In the genomic region with DNA sequence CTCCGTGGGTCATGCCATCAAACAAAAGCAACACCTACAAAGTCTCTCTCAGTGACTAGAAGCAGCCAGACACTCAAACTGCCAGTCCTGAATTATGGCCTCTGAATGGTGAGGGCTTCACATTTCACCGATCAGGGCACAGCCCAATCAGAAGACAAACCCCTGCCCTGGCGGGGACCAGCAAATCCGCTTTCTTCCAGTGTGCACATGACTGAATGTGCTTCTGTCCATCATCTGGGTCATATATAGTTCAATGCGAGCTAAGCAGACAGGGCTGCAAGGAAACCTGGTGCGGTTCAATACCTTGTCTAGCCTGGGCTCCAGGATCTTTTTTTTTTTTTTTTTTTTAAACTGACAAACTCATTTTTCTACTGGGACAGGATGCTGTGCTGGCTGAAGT, we compare ENCODE assay signal across 8 mouse cellular contexts.
DNase-seq lines count a peak whose midpoint lies in the region; ATAC-seq lines count a peak whose summit lies in the region.

No protein-coding gene starts in this region.

- peak overlapping the region; percentile 99 for H3K27ac ChIP-seq in embryonic facial prominence, embryonic 12.5 days
- peak overlapping the region; percentile 93 for H3K27ac ChIP-seq in heart, embryonic 10.5 days
- peak overlapping the region; percentile 74; the same call in 1 of the 2 replicates for H3K27ac ChIP-seq in liver, embryonic 15.5 days (replicated peaks)
- peak overlapping the region; percentile 97 for H3K27ac ChIP-seq in neural tube, embryonic 11.5 days (ENCODE audit: low read depth, low read length)

- 4% methylated on average over 6 of the region's 6 CpGs for WGBS in embryonic facial prominence, embryonic 12.5 days
- 36% methylated on average over 6 of the region's 6 CpGs for WGBS in heart, embryonic 10.5 days
- 20% methylated on average over 6 of the region's 6 CpGs for WGBS in liver, embryonic 15.5 days (ENCODE audit: insufficient replicate concordance)
- 5% methylated on average over 6 of the region's 6 CpGs for WGBS in neural tube, embryonic 11.5 days

- H3K27me3 ChIP-seq in embryonic facial prominence, embryonic 12.5 days, result no peaks in the 10 kb centered on the region
- H3K27me3 ChIP-seq in heart, embryonic 10.5 days (ENCODE audit: insufficient read depth, poor library complexity, severe bottlenecking), result no peaks in the 10 kb centered on the region
- H3K27me3 ChIP-seq in liver, embryonic 15.5 days, result no peaks in the 10 kb centered on the region
- H3K27me3 ChIP-seq in neural tube, embryonic 11.5 days (ENCODE audit: control insufficient read depth, insufficient read depth, low read length), result no peaks in the 10 kb centered on the region

- H3K9me3 ChIP-seq in embryonic facial prominence, embryonic 12.5 days, result no peaks in the 10 kb centered on the region
- H3K9me3 ChIP-seq in heart, embryonic 10.5 days, result no peaks in the 10 kb centered on the region
- H3K9me3 ChIP-seq in liver, embryonic 15.5 days (replicated peaks), result no peaks in the 10 kb centered on the region
- no peaks in the 10 kb centered on the region for H3K9me3 ChIP-seq in neural tube, embryonic 11.5 days (ENCODE audit: control insufficient read depth, low read length)

- H3K36me3 ChIP-seq in embryonic facial prominence, embryonic 12.5 days, result no peaks in the 10 kb centered on the region
- H3K36me3 ChIP-seq in heart, embryonic 10.5 days, result no peaks in the 10 kb centered on the region
- no peaks in the 10 kb centered on the region for H3K36me3 ChIP-seq in liver, embryonic 15.5 days (replicated peaks)
- H3K36me3 ChIP-seq in neural tube, embryonic 11.5 days (ENCODE audit: control insufficient read depth, insufficient read depth, low read length), result no peaks in the 10 kb centered on the region

- peak overlapping the region; percentile 50 for H3K4me2 ChIP-seq in embryonic facial prominence, embryonic 12.5 days (replicated peaks)
- H3K4me2 ChIP-seq in liver, embryonic 15.5 days, result peak overlapping the region; percentile 78
- peak overlapping the region; percentile 51 for H3K4me2 ChIP-seq in neural tube, embryonic 11.5 days (ENCODE audit: low read depth)

- H3K4me3 ChIP-seq in embryonic facial prominence, embryonic 12.5 days, result peak overlapping the region; percentile 68
- peak overlapping the region; percentile 60 for H3K4me3 ChIP-seq in heart, embryonic 10.5 days
- peak overlapping the region; percentile 60 for H3K4me3 ChIP-seq in liver, embryonic 15.5 days (replicated peaks)
- H3K4me3 ChIP-seq in neural tube, embryonic 11.5 days (ENCODE audit: low read depth, low read length), result peak overlapping the region; percentile 48

- 0 out of 2 replicates have a peak, but pooled peaks cover 12% of the 10 kb centered on the region for H3K4me1 ChIP-seq in embryonic facial prominence, embryonic 12.5 days
- H3K4me1 ChIP-seq in heart, embryonic 10.5 days, result peaks cover 5% of the 10 kb centered on the region; the same call in 1 of the 2 replicates
- peaks cover 23% of the 10 kb centered on the region for H3K4me1 ChIP-seq in liver, embryonic 15.5 days (replicated peaks)
- no peaks in the 10 kb centered on the region; the same call in 1 of the 2 replicates for H3K4me1 ChIP-seq in neural tube, embryonic 11.5 days (ENCODE audit: control insufficient read depth, insufficient read depth, low read length)

- peak overlapping the region; percentile 85; the same call in 1 of the 2 replicates for H3K9ac ChIP-seq in embryonic facial prominence, embryonic 12.5 days
- H3K9ac ChIP-seq in liver, embryonic 15.5 days, result 0 out of 2 replicates have a peak overlapping the region, but pooled peaks have one; percentile 58
- H3K9ac ChIP-seq in neural tube, embryonic 11.5 days (ENCODE audit: low read length), result peak overlapping the region; percentile 79

- DNase-seq in CD4-positive helper T cell, adult 2 months (ENCODE audit: low read depth, low spot score), result peak; percentile 17
- peak; percentile 33 for DNase-seq in adrenal gland, postnatal 25 days
- peak; percentile 91 for DNase-seq in heart, embryonic 10.5 days (ENCODE audit: low spot score)
- DNase-seq in kidney, adult 9 months, result peak; percentile 63
- peak; percentile 87 for DNase-seq in neural tube, embryonic 11.5 days (ENCODE audit: low spot score)
- peak; percentile 19 to 39 for DNase-seq in thymus, adult 18-20 months

- peak; percentile 97 for ATAC-seq in embryonic facial prominence, embryonic 12.5 days (ENCODE audit: insufficient number of reproducible peaks, insufficient read depth, low FRiP score, low TSS enrichment)
- ATAC-seq in liver, embryonic 15.5 days (ENCODE audit: insufficient read depth), result peak; percentile 60
- ATAC-seq in neural tube, embryonic 11.5 days (ENCODE audit: insufficient read depth, low FRiP score, low TSS enrichment), result peak; percentile 94

Comparison
In these comparisons a context has a peak if more than half of its experiments do, and no peak if none do; other contexts are left out.
1. Peak in every context shown above with its lines: DNase-seq, ATAC-seq, H3K4me3 ChIP-seq and H3K27ac ChIP-seq.
2. DNase-seq: peak in every context shown above with its lines; median percentile 91 in heart, embryonic 10.5 days; 87 in neural tube, embryonic 11.5 days; 63 in kidney, adult 9 months; 33 in adrenal gland, postnatal 25 days; 29 in thymus, adult 18-20 months; 17 in CD4-positive helper T cell, adult 2 months.